Mouse (Mus musculus) brain, embryonic 14.5 days (tissue): ENCODE measurements around the gene Dhodh. TPM values are rescaled to one million over a fixed set of nuclear protein-coding genes. Genes with fewer than 3 reads are reported as not detected.

Source experiments
- DNase-seq: peaks from one replicate; pipeline ENCODE4 v3.0.0-alpha.2; 2011; ENCODE audit warnings: low read depth
- CTCF ChIP-seq: fragments of 200-500 bp; IDR thresholded peaks from 2 replicates; pipeline ENCODE4 v1.5.1; 2012; ENCODE audit warnings: inconsistent platforms, mild to moderate bottlenecking, moderate library complexity, borderline replicate concordance; ENCODE audit not compliant: insufficient read depth, insufficient read length; ENCODE audit errors: extremely low read depth
- POLR2A ChIP-seq: fragments of 200-500 bp; IDR thresholded peaks from 2 replicates; pipeline ENCODE4 v1.6.1; 2012; ENCODE audit warnings: mild to moderate bottlenecking, inconsistent platforms, borderline replicate concordance; ENCODE audit not compliant: poor library complexity, insufficient read depth, insufficient read length, severe bottlenecking; ENCODE audit errors: extremely low read depth
- polyA plus RNA-seq: library from polyadenylated mRNA; depleted of rRNA; stranded (reverse); fragments of >200 nt; gene quantifications from 2 replicates; pipeline ENCODE4 v1.2.3, GENCODE M21; 2012

Dhodh gene
- polyA plus RNA-seq, 1 experiment: 25.0 TPM

DNA sequence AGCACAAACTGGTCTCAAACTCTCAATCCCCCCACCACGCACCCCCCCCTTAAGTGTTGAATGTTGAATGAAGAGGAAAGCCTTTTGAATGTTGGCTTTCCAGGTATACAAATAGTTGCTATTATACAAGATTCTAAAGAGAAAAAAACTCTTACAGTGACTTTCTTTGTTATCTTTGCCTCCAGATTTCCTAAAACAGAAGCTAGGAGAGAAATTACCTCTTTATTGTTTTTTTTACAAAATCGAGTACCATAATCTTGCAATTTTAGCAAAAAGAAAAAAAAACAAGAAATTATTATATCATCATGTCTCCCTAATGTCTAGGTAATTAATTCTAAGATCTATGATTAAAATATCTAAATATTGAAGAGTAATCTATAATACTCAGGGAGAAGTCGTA lies 7.1 kb upstream of the Dhodh start:
- TF ChIP-seq POLR2A: no peak
- no peak for TF ChIP-seq CTCF
- no peak for DNase-seq

- DNase-seq: no peak
Measured at GRCm38 (mm10) chr8:109614243-109615210, 6.1 kb upstream of the Dhodh start, which contains the start of gene Pkd1l3. Gene Pkd1l3 (plus strand): TSS chr8:109614517.

GRCm38 (mm10) chr8:109609153-109609502 lies 655 bp upstream of the Dhodh start:
- DNase-seq: peak; percentile 29

More at GRCm38 (mm10) chr8:109614243-109615210, 6.1 kb upstream of the Dhodh start, which contains the start of gene Pkd1l3:
- TF ChIP-seq CTCF (no peak; the same call in 1 of the 2 replicates), POLR2A (no peak)

DNA sequence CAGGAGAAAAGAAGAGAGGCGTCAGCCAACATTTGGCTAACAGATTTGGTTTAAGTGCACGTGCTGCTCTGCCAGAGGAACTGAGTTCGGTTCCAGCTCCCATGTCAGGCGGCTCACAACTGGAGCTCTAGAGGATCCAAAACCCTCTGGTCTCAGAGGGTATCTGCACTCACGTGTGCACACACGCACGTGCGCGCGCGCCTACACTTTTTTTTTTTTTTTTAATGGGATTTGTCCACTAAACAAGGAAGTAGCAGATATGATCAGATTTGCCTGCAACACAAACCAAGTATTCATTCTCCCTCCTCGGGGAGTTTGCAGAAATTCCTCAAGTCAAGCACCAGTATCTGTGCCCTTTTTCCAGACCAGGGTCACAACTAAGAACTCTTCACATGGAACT lies 823 bp downstream of the Dhodh start:
- DNase-seq: peak; percentile 19
- TF ChIP-seq CTCF (no peak), POLR2A (no peak)

More at GRCm38 (mm10) chr8:109609153-109609502, 655 bp upstream of the Dhodh start:
- TF ChIP-seq POLR2A (no peak), CTCF (no peak)

GRCm38 (mm10) chr8:109606725-109607124 lies 1.7 kb downstream of the Dhodh start:
- TF ChIP-seq CTCF: no peak
- no peak for TF ChIP-seq POLR2A
- no peak for DNase-seq

- peak; percentile 36 for DNase-seq
- TF ChIP-seq CTCF (peak; percentile 87), POLR2A (no peak)
Measured at GRCm38 (mm10) chr8:109595854-109596253, 12.6 kb downstream of the Dhodh start.

DNA sequence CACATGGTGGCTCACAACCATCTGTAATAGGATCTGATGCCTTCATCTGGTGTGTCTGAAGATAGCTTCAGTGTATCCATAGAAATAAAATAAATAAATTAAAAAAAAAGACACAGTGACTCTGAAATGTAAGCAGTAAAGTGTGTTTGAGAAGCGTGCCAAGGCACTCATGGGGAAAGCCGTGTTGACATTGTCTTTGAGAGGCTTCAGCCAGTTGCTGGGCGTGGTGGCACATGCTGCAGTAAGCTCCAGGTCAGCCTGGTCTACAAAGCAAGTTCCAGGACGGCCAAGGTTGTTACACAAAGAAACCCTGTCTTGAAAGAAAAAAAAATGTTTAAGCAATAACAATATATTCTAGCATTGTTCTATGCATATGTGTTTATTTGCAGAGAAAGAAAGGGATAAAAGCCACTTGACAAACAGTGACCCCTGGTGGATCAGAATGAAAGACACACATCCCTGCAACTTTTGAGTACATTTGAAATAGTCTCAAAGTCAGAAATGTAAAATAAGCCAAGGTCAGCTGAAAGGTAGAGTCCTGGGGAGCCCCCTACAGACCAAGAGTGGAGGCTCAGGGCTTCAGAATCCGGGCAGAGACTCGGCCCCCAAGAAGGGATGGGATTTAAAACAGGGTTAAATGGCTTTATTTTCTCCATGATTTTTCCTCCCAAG lies 15.2 kb downstream of the Dhodh start:
- peak; percentile 51 for DNase-seq
- TF ChIP-seq CTCF (peak; percentile 24; the same call in 1 of the 2 replicates), POLR2A (no peak)

- TF ChIP-seq CTCF (no peak), POLR2A (no peak)
- no peak for DNase-seq
Measured at GRCm38 (mm10) chr8:109592164-109592563, 16.3 kb downstream of the Dhodh start.

- DNase-seq: no peak
- TF ChIP-seq CTCF (no peak), POLR2A (no peak)
Measured at GRCm38 (mm10) chr8:109591367-109591766, 17.1 kb downstream of the Dhodh start.

GRCm38 (mm10) chr8:109590901-109591300 lies 17.6 kb downstream of the Dhodh start:
- TF ChIP-seq CTCF: no peak
- TF ChIP-seq POLR2A: no peak
- no peak for DNase-seq

DNA sequence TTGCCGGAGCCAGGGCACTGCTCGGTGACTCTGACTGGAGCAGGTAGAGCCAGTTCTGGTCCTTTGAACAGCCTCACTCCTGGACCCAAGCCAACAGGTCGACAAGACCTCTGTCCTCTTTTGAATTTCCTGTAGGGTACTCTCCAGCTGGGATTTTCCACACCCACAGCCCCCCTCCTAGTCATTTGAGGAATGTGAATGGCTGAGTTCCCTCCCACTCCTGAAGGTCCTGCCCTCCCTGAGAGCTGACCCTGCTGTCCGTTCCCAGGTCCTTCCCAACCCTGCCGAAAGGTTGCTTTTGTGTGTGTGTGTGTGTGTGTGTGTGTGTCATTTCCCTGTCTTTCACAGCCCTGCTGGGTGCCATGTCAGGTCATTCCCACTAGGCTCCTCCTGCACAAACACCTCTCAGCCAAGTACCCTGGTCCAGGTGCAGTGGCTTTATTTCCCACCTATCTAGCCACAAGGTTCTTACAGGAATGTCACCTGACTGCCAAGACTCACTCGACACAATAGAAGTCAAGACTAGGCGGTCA lies 21.4 kb downstream of the Dhodh start:
- no peak for DNase-seq
- TF ChIP-seq POLR2A: no peak
- TF ChIP-seq CTCF: no peak

DNA sequence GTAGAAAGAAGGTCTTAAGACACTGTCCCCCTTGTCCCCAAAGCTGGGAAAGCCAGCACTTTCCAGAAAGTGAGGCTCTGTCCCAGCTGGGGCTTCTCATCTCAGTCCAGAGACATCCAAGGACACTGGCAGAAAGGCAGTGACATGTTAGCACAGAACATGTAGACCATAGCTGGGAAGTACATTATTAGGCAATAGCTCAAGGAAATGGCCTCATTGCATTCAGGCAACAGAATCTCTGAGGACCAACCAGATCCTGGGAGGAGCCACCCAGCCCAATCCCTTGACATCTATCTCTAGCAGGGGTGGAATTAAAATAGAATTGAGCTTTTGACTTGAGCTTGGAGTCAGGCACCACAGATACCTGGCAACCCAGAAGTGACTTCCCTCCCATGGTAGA lies 22.8 kb downstream of the Dhodh start:
- no peak for DNase-seq
- TF ChIP-seq POLR2A (no peak), CTCF (no peak)

DNA sequence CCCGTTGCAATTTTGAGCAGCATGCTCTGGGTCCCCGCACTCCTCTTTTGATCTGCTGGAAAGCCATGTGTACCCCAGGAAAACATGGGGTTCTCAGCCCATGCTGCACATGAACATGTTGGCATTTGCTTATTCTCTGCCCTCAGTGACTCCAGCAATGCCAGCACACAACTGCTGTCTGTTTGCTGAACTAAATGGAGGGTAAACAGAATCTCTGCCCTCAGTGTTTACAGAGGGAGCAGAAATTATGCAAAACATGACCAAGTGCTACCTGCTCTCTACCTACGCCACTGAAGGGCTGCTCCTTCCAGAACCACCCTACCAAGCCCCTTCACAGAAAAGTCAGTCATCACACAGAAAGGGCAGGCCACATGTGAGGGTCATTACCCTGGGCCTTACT lies 23.6 kb downstream of the Dhodh start:
- no peak for TF ChIP-seq POLR2A
- TF ChIP-seq CTCF: no peak

DNA sequence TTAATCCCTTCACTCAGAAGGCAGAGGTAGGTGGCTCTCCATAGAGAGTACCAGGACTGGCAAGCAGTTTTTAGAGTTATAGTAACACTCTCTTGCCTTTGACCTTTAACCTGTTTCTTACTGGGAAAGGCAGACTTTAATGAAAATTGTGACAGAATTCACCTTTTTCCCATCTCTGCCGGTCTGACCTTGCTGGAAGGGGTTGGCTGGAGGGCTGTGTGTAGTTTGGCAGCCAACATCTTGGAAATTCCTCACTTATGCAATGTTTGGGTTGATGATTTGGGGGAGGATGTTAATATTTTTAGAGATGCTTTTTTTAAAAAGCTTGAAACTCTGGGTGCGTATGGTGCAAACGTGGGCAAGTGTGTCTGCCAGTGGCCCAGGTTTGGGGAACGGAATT lies 24.2 kb downstream of the Dhodh start:
- TF ChIP-seq CTCF: no peak
- TF ChIP-seq POLR2A: no peak
- no peak for DNase-seq

More for the DNA sequence above, 23.6 kb downstream of the Dhodh start:
- DNase-seq: no peak

DNA sequence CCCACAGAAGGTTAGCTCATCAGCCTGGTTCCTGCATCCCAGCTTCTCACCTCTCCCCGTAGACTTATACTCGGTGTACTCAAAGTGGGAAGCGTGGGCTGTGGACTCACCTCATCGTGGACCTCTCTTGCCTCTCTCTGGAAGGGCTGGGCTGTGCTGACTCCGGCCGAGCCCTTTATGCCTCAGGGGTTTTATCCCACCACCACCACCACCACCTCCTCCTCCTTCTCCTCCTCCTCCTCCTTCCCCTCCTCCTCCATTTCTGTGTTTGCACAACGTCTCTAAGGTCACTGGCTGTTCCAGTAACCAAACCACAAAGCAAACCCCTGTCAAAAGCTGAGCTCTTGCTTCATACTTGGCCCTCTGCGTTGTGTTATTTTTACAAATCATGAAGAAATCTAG lies 29.6 kb downstream of the Dhodh start, which contains the start of gene Hp:
Gene Hp, minus strand, starts transcription at position 273 of the 402 bp plus-strand sequence.
- TF ChIP-seq CTCF (no peak), POLR2A (no peak)
- DNase-seq: no peak
